Mouse (Mus musculus): ENCODE results near the gene Mx1. TPM values are rescaled to one million over a fixed set of nuclear protein-coding genes. Genes with fewer than 3 reads are reported as not detected.

Gene Mx1
- polyA plus RNA-seq, 1 experiment from 2014 or later: not detected

DNA sequence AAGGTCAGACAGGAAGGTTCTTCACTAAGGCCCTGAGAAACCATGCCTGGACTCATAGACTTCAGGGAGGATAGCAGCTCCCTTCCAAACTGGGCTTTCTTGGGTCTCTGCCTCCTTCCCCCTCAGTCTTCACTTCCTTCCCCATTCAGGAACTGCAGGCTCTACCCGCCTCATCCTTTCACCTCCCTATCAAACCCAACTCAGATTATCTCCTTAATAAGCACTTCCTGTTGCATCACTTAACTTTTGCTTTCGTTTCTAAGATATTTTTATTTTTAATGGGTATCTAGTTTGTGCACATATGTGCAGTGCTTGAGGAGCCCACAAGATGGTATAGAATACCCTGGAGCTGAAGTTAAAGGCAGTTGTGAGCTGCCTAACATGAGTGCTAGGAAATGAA, 15.9 kb upstream of the Mx1 start:
- H3K4me2 ChIP-seq: no peak overlapping the region
- no peak overlapping the region for H3K27ac ChIP-seq
- H3K4me3 ChIP-seq: no peak overlapping the region
- no peaks in the 10 kb centered on the region for H3K4me1 ChIP-seq (replicated peaks)
- H3K9me3 ChIP-seq: no peaks in the 10 kb centered on the region
- WGBS: 82% methylated on average over 2 of the region's 2 CpGs
- H3K9ac ChIP-seq: no peak overlapping the region
- no peak for ATAC-seq (ENCODE audit: low FRiP score)
- H3K27me3 ChIP-seq: no peaks in the 10 kb centered on the region
- H3K36me3 ChIP-seq: no peaks in the 10 kb centered on the region

GRCm38 (mm10) chr16:97476524-97476923, 13.8 kb upstream of the Mx1 start:
- H3K4me1 ChIP-seq (replicated peaks): no peaks in the 10 kb centered on the region
- H3K9ac ChIP-seq: no peak overlapping the region
- no peak for ATAC-seq (ENCODE audit: low FRiP score)
- no peak overlapping the region for H3K4me2 ChIP-seq
- no peak overlapping the region for H3K4me3 ChIP-seq
- H3K27ac ChIP-seq: no peak overlapping the region
- H3K36me3 ChIP-seq: no peaks in the 10 kb centered on the region
- H3K9me3 ChIP-seq: no peaks in the 10 kb centered on the region
- WGBS: 95% methylated on average over 1 of the region's 1 CpGs
- no peaks in the 10 kb centered on the region for H3K27me3 ChIP-seq

DNA sequence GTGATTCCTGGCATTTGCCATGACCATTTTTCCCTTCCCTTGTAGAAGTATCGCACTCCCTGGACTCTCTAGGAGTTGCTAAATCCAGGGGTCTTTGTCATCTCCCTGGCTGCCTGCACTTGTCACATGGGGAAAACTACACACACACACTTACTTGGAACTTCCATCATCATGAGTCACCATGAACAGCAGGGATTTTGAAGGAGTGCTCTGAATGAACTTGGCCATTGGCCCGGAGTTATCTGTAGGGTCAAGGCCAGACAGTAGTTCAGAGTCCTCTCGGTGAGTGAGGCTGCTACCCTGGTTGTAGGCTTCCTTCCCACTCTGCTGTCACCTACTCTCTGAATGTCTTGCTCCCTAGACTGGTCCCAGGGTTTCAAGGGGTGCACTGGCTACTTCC, 12.9 kb upstream of the Mx1 start:
- no peak for ATAC-seq (ENCODE audit: low FRiP score)
- Histone ChIP-seq H3K9me3 (no peaks in the 10 kb centered on the region), H3K27ac (no peak overlapping the region), H3K4me3 (no peak overlapping the region), H3K4me1 (replicated peaks) (no peaks in the 10 kb centered on the region), H3K27me3 (no peaks in the 10 kb centered on the region), H3K36me3 (no peaks in the 10 kb centered on the region), H3K4me2 (no peak overlapping the region), H3K9ac (no peak overlapping the region)
- WGBS: 96% methylated on average over 3 of the region's 3 CpGs

DNA sequence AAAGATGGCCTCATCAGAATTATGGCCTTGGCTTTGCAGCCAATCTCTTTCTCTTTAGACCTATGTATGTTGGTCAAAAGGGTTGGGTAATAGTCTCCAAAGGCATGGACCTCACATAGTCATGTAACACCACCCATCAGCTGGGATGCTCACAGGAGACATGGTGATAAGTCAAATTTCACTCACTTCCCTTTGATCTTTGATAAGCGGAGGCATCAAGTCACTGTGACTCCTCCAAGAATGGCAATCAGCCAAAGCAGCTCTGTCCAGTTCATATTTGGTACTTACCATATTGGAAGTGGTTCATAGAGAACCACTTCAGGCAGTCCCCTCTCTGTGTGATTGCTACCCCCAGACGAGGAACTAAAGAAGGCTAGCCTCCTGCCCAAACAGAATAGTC, 12.0 kb upstream of the Mx1 start:
- Histone ChIP-seq H3K27ac (no peak overlapping the region), H3K4me3 (no peak overlapping the region), H3K36me3 (no peaks in the 10 kb centered on the region), H3K27me3 (no peaks in the 10 kb centered on the region), H3K4me2 (no peak overlapping the region), H3K4me1 (replicated peaks) (no peaks in the 10 kb centered on the region), H3K9ac (no peak overlapping the region), H3K9me3 (no peaks in the 10 kb centered on the region)
- 78% methylated on average over 2 of the region's 2 CpGs for WGBS
- ATAC-seq (ENCODE audit: low FRiP score): no peak

GRCm38 (mm10) chr16:97467993-97468791, 5.5 kb upstream of the Mx1 start:
- ATAC-seq (ENCODE audit: low FRiP score): no peak
- 77% methylated on average over 4 of the region's 4 CpGs for WGBS
- H3K36me3 ChIP-seq: no peaks in the 10 kb centered on the region

DNA sequence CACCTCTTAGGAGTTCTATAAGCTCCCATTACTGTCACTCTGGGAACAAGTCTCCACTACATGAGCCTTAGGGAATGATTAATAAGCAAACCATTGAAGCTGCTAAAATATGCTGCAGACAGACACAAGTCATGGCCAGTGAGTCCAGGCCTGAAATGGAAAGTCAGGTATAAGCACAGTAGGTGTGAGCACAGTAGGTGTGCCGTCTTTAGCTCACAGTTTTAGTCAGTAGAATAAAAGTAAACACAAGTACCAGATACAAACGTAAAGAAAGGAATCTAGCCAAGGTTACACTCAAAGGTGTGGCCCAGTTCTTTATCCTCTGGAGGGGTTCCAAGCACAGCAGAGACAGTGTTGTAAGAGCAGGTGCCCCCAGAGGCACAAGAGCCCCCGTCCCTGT, 4.8 kb upstream of the Mx1 start:
- no peak for ATAC-seq (ENCODE audit: low FRiP score)
- Histone ChIP-seq H3K27me3 (no peaks in the 10 kb centered on the region), H3K4me2 (no peak overlapping the region), H3K27ac (no peak overlapping the region), H3K4me3 (no peak overlapping the region), H3K36me3 (no peaks in the 10 kb centered on the region), H3K9ac (no peak overlapping the region), H3K4me1 (replicated peaks) (0 out of 2 replicates have a peak, but pooled peaks cover 6% of the 10 kb centered on the region), H3K9me3 (no peaks in the 10 kb centered on the region)
- 85% methylated on average over 3 of the region's 3 CpGs for WGBS

More at GRCm38 (mm10) chr16:97467993-97468791, 5.5 kb upstream of the Mx1 start:
- Histone ChIP-seq H3K27me3 (no peaks in the 10 kb centered on the region), H3K27ac (no peak overlapping the region), H3K4me3 (no peak overlapping the region), H3K9ac (no peak overlapping the region), H3K4me2 (no peak overlapping the region), H3K9me3 (no peaks in the 10 kb centered on the region), H3K4me1 (replicated peaks) (no peaks in the 10 kb centered on the region)

- Histone ChIP-seq H3K4me3 (no peak overlapping the region), H3K27me3 (no peaks in the 10 kb centered on the region), H3K9me3 (no peaks in the 10 kb centered on the region), H3K4me1 (replicated peaks) (0 out of 2 replicates have a peak, but pooled peaks cover 6% of the 10 kb centered on the region), H3K27ac (no peak overlapping the region), H3K9ac (no peak overlapping the region), H3K36me3 (no peaks in the 10 kb centered on the region), H3K4me2 (no peak overlapping the region)
- 57% methylated on average over 4 of the region's 4 CpGs for WGBS
- ATAC-seq (ENCODE audit: low FRiP score): no peak
Measured at GRCm38 (mm10) chr16:97466182-97466957, 3.7 kb upstream of the Mx1 start.

DNA sequence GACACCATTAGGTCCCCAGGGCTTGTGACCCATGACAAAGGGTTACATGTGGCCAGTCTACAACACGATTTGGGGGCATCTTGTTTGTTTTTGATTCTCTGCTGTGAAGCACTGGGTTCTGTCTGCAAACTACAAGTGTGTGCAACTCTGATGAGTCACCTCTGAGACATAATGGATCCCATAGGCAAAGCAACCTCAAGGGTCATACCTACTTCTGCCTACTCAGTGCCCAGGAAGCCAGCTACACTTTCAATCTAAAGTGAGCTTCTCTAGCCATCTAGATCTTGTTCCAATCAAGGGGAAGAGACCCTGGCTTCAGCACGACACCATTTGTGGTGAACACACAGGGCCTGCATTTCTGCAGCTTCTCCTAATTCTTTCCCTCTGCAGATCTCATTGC, 1.4 kb downstream of the Mx1 start:
- H3K4me3 ChIP-seq: no peak overlapping the region
- H3K9ac ChIP-seq: no peak overlapping the region
- H3K9me3 ChIP-seq: no peaks in the 10 kb centered on the region
- no peak for ATAC-seq (ENCODE audit: low FRiP score)
- no peaks in the 10 kb centered on the region for H3K36me3 ChIP-seq
- H3K4me1 ChIP-seq (replicated peaks): 0 out of 2 replicates have a peak, but pooled peaks cover 6% of the 10 kb centered on the region
- 75% methylated on average over 2 of the region's 2 CpGs for WGBS
- H3K4me2 ChIP-seq: no peak overlapping the region
- H3K27ac ChIP-seq: no peak overlapping the region
- H3K27me3 ChIP-seq: no peaks in the 10 kb centered on the region

- no peak for ATAC-seq (ENCODE audit: low FRiP score)
- H3K4me3 ChIP-seq: no peak overlapping the region
- no peak overlapping the region for H3K9ac ChIP-seq
- H3K9me3 ChIP-seq: no peaks in the 10 kb centered on the region
- H3K4me2 ChIP-seq: no peak overlapping the region
- no peak overlapping the region for H3K27ac ChIP-seq
- H3K36me3 ChIP-seq: no peaks in the 10 kb centered on the region
- no peaks in the 10 kb centered on the region for H3K27me3 ChIP-seq
- 81% methylated on average over 1 of the region's 1 CpGs for WGBS
- H3K4me1 ChIP-seq (replicated peaks): 0 out of 2 replicates have a peak, but pooled peaks cover 6% of the 10 kb centered on the region
Measured at GRCm38 (mm10) chr16:97459831-97460230, 2.9 kb downstream of the Mx1 start.

DNA sequence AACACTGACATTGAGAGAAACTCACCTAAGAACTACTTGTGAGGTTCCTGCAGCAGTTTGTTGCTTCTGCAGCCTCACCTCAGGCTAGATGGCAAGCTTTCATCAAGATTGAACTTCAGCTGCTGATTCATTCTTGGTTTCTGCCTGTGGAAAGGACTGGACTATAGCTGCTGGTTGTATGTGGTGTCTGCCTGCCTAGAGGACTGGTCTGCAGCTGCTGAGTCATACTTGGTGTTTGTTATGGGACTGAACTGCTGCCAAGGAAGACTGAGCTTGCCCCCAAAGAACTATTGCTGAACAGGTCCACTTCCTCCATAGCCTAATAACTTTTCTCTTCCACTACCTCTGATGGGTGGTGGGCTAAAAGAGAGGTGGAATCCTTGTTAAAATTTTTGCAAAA, 15.3 kb downstream of the Mx1 start:
- no peaks in the 10 kb centered on the region for H3K9me3 ChIP-seq

GRCm38 (mm10) chr16:97443670-97444263, 18.9 kb downstream of the Mx1 start:
- H3K4me2 ChIP-seq: no peak overlapping the region
- H3K27me3 ChIP-seq: no peaks in the 10 kb centered on the region
- H3K4me1 ChIP-seq (replicated peaks): no peaks in the 10 kb centered on the region
- H3K9ac ChIP-seq: no peak overlapping the region
- H3K36me3 ChIP-seq: no peaks in the 10 kb centered on the region
- no peak overlapping the region for H3K4me3 ChIP-seq
- peak; percentile 72; the same call in 1 of the 2 replicates for ATAC-seq (ENCODE audit: low FRiP score)
- WGBS: 52% methylated on average over 14 of the region's 14 CpGs
- H3K9me3 ChIP-seq: no peaks in the 10 kb centered on the region
- H3K27ac ChIP-seq: no peak overlapping the region

More for the DNA sequence above, 15.3 kb downstream of the Mx1 start:
- Histone ChIP-seq H3K36me3 (no peaks in the 10 kb centered on the region), H3K27ac (no peak overlapping the region), H3K4me3 (no peak overlapping the region), H3K27me3 (no peaks in the 10 kb centered on the region), H3K9ac (no peak overlapping the region), H3K4me2 (no peak overlapping the region), H3K4me1 (replicated peaks) (no peaks in the 10 kb centered on the region)
- ATAC-seq (ENCODE audit: low FRiP score): no peak

- ATAC-seq (ENCODE audit: low FRiP score): no peak
- H3K36me3 ChIP-seq: no peaks in the 10 kb centered on the region
- H3K27ac ChIP-seq: no peak overlapping the region
- H3K9me3 ChIP-seq: no peaks in the 10 kb centered on the region
- H3K4me3 ChIP-seq: no peak overlapping the region
- 90% methylated on average over 9 of the region's 9 CpGs for WGBS
- H3K4me2 ChIP-seq: no peak overlapping the region
- H3K27me3 ChIP-seq: no peaks in the 10 kb centered on the region
- H3K4me1 ChIP-seq (replicated peaks): no peaks in the 10 kb centered on the region
- no peak overlapping the region for H3K9ac ChIP-seq
Measured at GRCm38 (mm10) chr16:97441967-97442366, 20.7 kb downstream of the Mx1 start.

Data from hindbrain, embryonic 13.5 days (tissue).